Mouse (Mus musculus): Measurements from ENCODE around the gene 4930432K21Rik.

Gene 4930432K21Rik

GRCm38 (mm10) chr8:84147769-84148530 lies at the start of gene 4930432K21Rik, which contains the start of gene Cc2d1a:
4930432K21Rik (plus strand) TSS chr8:84148025.
Cc2d1a (minus strand) TSS chr8:84147936.
- in situ Hi-C loops (cut with MboI, MseI): no loop called here

GRCm38 (mm10) chr8:84098376-84098775 lies 49.4 kb upstream of the 4930432K21Rik start:
- in situ Hi-C loops (cut with MboI, MseI): no loop called here

GRCm38 (mm10) chr8:84101476-84102270 lies 46.2 kb upstream of the 4930432K21Rik start:
- in situ Hi-C loops (cut with MboI, MseI): no loop called here

GRCm38 (mm10) chr8:84103601-84104000 lies 44.2 kb upstream of the 4930432K21Rik start:
- in situ Hi-C loops (cut with MboI, MseI): no loop called here

- in situ Hi-C loops (cut with MboI, MseI): no loop called here
These were observed 43.6 kb upstream of the 4930432K21Rik start for GRCm38 (mm10) chr8:84104221-84104620.

GRCm38 (mm10) chr8:84104697-84105609 lies 42.9 kb upstream of the 4930432K21Rik start, which contains the start of gene Dcaf15:
Dcaf15 (minus strand) TSS chr8:84104768.
- in situ Hi-C loops (cut with MboI, MseI): no loop called here

GRCm38 (mm10) chr8:84105676-84106075 lies 42.1 kb upstream of the 4930432K21Rik start:
- in situ Hi-C loops (cut with MboI, MseI): no loop called here

- in situ Hi-C loops (cut with MboI, MseI): no loop called here
These were observed 41.4 kb upstream of the 4930432K21Rik start for GRCm38 (mm10) chr8:84106216-84107040.

- in situ Hi-C loops (cut with MboI, MseI): no loop called here
These were observed 32.2 kb upstream of the 4930432K21Rik start for GRCm38 (mm10) chr8:84115646-84116045.

- in situ Hi-C loops (cut with MboI, MseI): no loop called here
These were observed 25.7 kb upstream of the 4930432K21Rik start for GRCm38 (mm10) chr8:84122151-84122550.

GRCm38 (mm10) chr8:84125656-84126055 lies 22.2 kb upstream of the 4930432K21Rik start, which contains the start of gene Podnl1:
Podnl1 (plus strand) TSS chr8:84125989.
- in situ Hi-C loops (cut with MboI, MseI): no loop called here

- in situ Hi-C loops (cut with MboI, MseI): no loop called here
These were observed 21.1 kb upstream of the 4930432K21Rik start for GRCm38 (mm10) chr8:84126742-84127141.

GRCm38 (mm10) chr8:84127202-84127901 lies 20.5 kb upstream of the 4930432K21Rik start:
- in situ Hi-C loops (cut with MboI, MseI): no loop called here

- in situ Hi-C loops (cut with MboI, MseI): no loop called here
These were observed 19.5 kb upstream of the 4930432K21Rik start for GRCm38 (mm10) chr8:84128277-84128676.

GRCm38 (mm10) chr8:84130806-84131205 lies 17.0 kb upstream of the 4930432K21Rik start:
- in situ Hi-C loops (cut with MboI, MseI): no loop called here

- in situ Hi-C loops (cut with MboI, MseI): no loop called here
These were observed 15.6 kb upstream of the 4930432K21Rik start for GRCm38 (mm10) chr8:84132225-84132624.

- in situ Hi-C loops (cut with MboI, MseI): no loop called here
These were observed 10.0 kb upstream of the 4930432K21Rik start for GRCm38 (mm10) chr8:84137848-84138247.

- in situ Hi-C loops (cut with MboI, MseI): no loop called here
These were observed 7.0 kb upstream of the 4930432K21Rik start for GRCm38 (mm10) chr8:84140838-84141237.

GRCm38 (mm10) chr8:84144636-84145245 lies 3.1 kb upstream of the 4930432K21Rik start:
- in situ Hi-C loops (cut with MboI, MseI): no loop called here
